Mouse (Mus musculus): ENCODE measurements around the gene Gm20498. TPM values are rescaled to one million over a fixed set of nuclear protein-coding genes. Genes with fewer than 3 reads are reported as not detected.
A peak's percentile ranks its signal among the peaks of the same experiment; 100 is the strongest.
"Not testable (repeated sequence)": the region's sequence is repeated elsewhere in the genome, so short reads cannot be mapped to it uniquely, and the experiment has no call there.

Gm20498 gene
- 25.8 and 27.8 TPM in 2 replicates for polyA plus RNA-seq (2015; fragmentation: Nextera tagmentation; extraction: Ambion mirVana)

- Histone ChIP-seq H3K4me2 (peak within 1 kb of the TSS; percentile 75), H3K4me3 (peak within 1 kb of the TSS; percentile 86), H3K27ac (peak within 1 kb of the TSS; percentile 68), H3K9me3 (replicated peaks) (no peaks in the 10 kb centered on the region), H3K4me1 (peaks cover 12% of the 10 kb centered on the region), H3K9ac (peak within 1 kb of the TSS; percentile 80), H3K27me3 (no peaks in the 10 kb centered on the region), H3K36me3 (ENCODE audit: poor library complexity, severe bottlenecking) (no peaks in the 10 kb centered on the region)
- under 1% methylated on average over 46 of the region's 46 CpGs for whole genome bisulfite sequencing
- peak; percentile 98 for ATAC-seq
These were observed at the start of gene Gm20498, which contains the start of gene Synj2bp for GRCm38 (mm10) chr12:81532316-81533028. Gene Gm20498 (minus strand): TSS chr12:81532905. Gene Synj2bp (minus strand): TSS chr12:81532911.

- Histone ChIP-seq H3K9me3 (replicated peaks) (no peaks in the 10 kb centered on the region), H3K4me2 (no peak within 1 kb of the TSS), H3K4me3 (no peak within 1 kb of the TSS), H3K27ac (no peak within 1 kb of the TSS), H3K27me3 (no peaks in the 10 kb centered on the region), H3K36me3 (ENCODE audit: poor library complexity, severe bottlenecking) (peaks cover 26% of the 10 kb centered on the region), H3K9ac (no peak within 1 kb of the TSS), H3K4me1 (no peaks in the 10 kb centered on the region)
- 83% methylated on average over 1 of the region's 1 CpGs for WGBS
- ATAC-seq, result no peak
These were observed 35.7 kb upstream of the Gm20498 start, which contains the start of gene Adam21 for GRCm38 (mm10) chr12:81568374-81568773. Gene Adam21 (minus strand): TSS chr12:81568474.

- ATAC-seq, result no peak
These were observed 35.2 kb upstream of the Gm20498 start for GRCm38 (mm10) chr12:81567931-81568330.

GRCm38 (mm10) chr12:81564173-81564572, 31.5 kb upstream of the Gm20498 start:
- Histone ChIP-seq H3K4me1 (no peaks in the 10 kb centered on the region), H3K27ac (no peak overlapping the region), H3K4me3 (no peak overlapping the region), H3K36me3 (ENCODE audit: poor library complexity, severe bottlenecking) (no peaks in the 10 kb centered on the region), H3K27me3 (no peaks in the 10 kb centered on the region), H3K9me3 (replicated peaks) (no peaks in the 10 kb centered on the region), H3K9ac (no peak overlapping the region), H3K4me2 (no peak overlapping the region)
- WGBS, result 95% methylated on average over 3 of the region's 3 CpGs
- ATAC-seq, result no peak

More at GRCm38 (mm10) chr12:81567931-81568330, 35.2 kb upstream of the Gm20498 start:
- Histone ChIP-seq H3K27me3 (no peaks in the 10 kb centered on the region), H3K4me2 (no peak overlapping the region), H3K9ac (no peak overlapping the region), H3K4me1 (no peaks in the 10 kb centered on the region), H3K36me3 (ENCODE audit: poor library complexity, severe bottlenecking) (peaks cover 23% of the 10 kb centered on the region), H3K27ac (no peak overlapping the region), H3K4me3 (no peak overlapping the region), H3K9me3 (replicated peaks) (no peaks in the 10 kb centered on the region)
- WGBS, result 86% methylated on average over 5 of the region's 5 CpGs

- Histone ChIP-seq H3K4me1 (no peaks in the 10 kb centered on the region), H3K4me2 (no peak overlapping the region), H3K27ac (no peak overlapping the region), H3K27me3 (no peaks in the 10 kb centered on the region), H3K36me3 (ENCODE audit: poor library complexity, severe bottlenecking) (no peaks in the 10 kb centered on the region), H3K4me3 (no peak overlapping the region), H3K9me3 (replicated peaks) (no peaks in the 10 kb centered on the region), H3K9ac (no peak overlapping the region)
- no peak for ATAC-seq
- WGBS, result 91% methylated on average over 3 of the region's 3 CpGs
These were observed 16.6 kb upstream of the Gm20498 start for GRCm38 (mm10) chr12:81549286-81549685.

- 75% methylated on average over 4 of the region's 4 CpGs for WGBS
- no peak for ATAC-seq
- Histone ChIP-seq H3K27me3 (no peaks in the 10 kb centered on the region), H3K4me3 (no peak overlapping the region), H3K9ac (no peak overlapping the region), H3K27ac (no peak overlapping the region), H3K4me2 (no peak overlapping the region), H3K36me3 (ENCODE audit: poor library complexity, severe bottlenecking) (no peaks in the 10 kb centered on the region), H3K4me1 (no peaks in the 10 kb centered on the region), H3K9me3 (replicated peaks) (no peaks in the 10 kb centered on the region)
These were observed 14.5 kb upstream of the Gm20498 start for GRCm38 (mm10) chr12:81547163-81547562.

GRCm38 (mm10) chr12:81533029-81533419, 319 bp upstream of the Gm20498 start:
- Histone ChIP-seq H3K4me3 (peak overlapping the region; percentile 86), H3K4me1 (peaks cover 12% of the 10 kb centered on the region), H3K36me3 (ENCODE audit: poor library complexity, severe bottlenecking) (no peaks in the 10 kb centered on the region), H3K9me3 (replicated peaks) (no peaks in the 10 kb centered on the region), H3K4me2 (peak overlapping the region; percentile 75), H3K9ac (peak overlapping the region; percentile 80), H3K27ac (peak overlapping the region; percentile 68), H3K27me3 (no peaks in the 10 kb centered on the region)
- ATAC-seq, result no peak; the same call in 1 of the 2 replicates
- WGBS, result 35% methylated on average over 4 of the region's 4 CpGs

GRCm38 (mm10) chr12:81530587-81530986, 2.1 kb downstream of the Gm20498 start:
- not testable (repeated sequence) for H3K4me2 ChIP-seq; H3K36me3 ChIP-seq (ENCODE audit: poor library complexity, severe bottlenecking); ATAC-seq; H3K4me3 ChIP-seq; H3K27me3 ChIP-seq; H3K27ac ChIP-seq; H3K9me3 ChIP-seq (replicated peaks); H3K9ac ChIP-seq
- WGBS, result 71% methylated on average over 8 of the region's 8 CpGs
- H3K4me1 ChIP-seq, result peaks cover 12% of the 10 kb centered on the region

- peaks cover 13% of the 10 kb centered on the region for H3K36me3 ChIP-seq (ENCODE audit: poor library complexity, severe bottlenecking)
- H3K4me2 ChIP-seq; H3K27me3 ChIP-seq; H3K4me3 ChIP-seq; H3K4me1 ChIP-seq; H3K9me3 ChIP-seq (replicated peaks); ATAC-seq; H3K27ac ChIP-seq; H3K9ac ChIP-seq: not testable (repeated sequence)
- 97% methylated on average over 9 of the region's 9 CpGs for WGBS
These were observed 35.8 kb downstream of the Gm20498 start for GRCm38 (mm10) chr12:81496906-81497305.

GRCm38 (mm10) chr12:81490491-81490890, 42.2 kb downstream of the Gm20498 start:
- Histone ChIP-seq H3K4me2 (no peak overlapping the region), H3K9ac (no peak overlapping the region), H3K9me3 (replicated peaks) (no peaks in the 10 kb centered on the region), H3K4me1 (no peaks in the 10 kb centered on the region), H3K4me3 (no peak overlapping the region), H3K27ac (no peak overlapping the region), H3K27me3 (no peaks in the 10 kb centered on the region), H3K36me3 (ENCODE audit: poor library complexity, severe bottlenecking) (peaks cover 3% of the 10 kb centered on the region; the same call in 1 of the 2 replicates)
- no peak for ATAC-seq
- WGBS, result 96% methylated on average over 5 of the region's 5 CpGs

GRCm38 (mm10) chr12:81485311-81485710, 47.4 kb downstream of the Gm20498 start:
- H3K27ac ChIP-seq, result no peak overlapping the region
- peak overlapping the region; percentile 59 for H3K4me2 ChIP-seq
- H3K4me1 ChIP-seq, result 0 out of 2 replicates have a peak, but pooled peaks cover 3% of the 10 kb centered on the region
- H3K4me3 ChIP-seq, result peak overlapping the region; percentile 68
- no peaks in the 10 kb centered on the region for H3K36me3 ChIP-seq (ENCODE audit: poor library complexity, severe bottlenecking)
- H3K27me3 ChIP-seq, result no peaks in the 10 kb centered on the region
- peak; percentile 39; the same call in 1 of the 2 replicates for ATAC-seq
- 46% methylated on average over 6 of the region's 6 CpGs for WGBS
- peak overlapping the region; percentile 72 for H3K9ac ChIP-seq
- H3K9me3 ChIP-seq (replicated peaks), result no peaks in the 10 kb centered on the region

GRCm38 (mm10) chr12:81484727-81485191, 47.9 kb downstream of the Gm20498 start, which contains the start of gene Cox16:
Gene Cox16 (minus strand): TSS chr12:81485127.
- peak; percentile 99 for ATAC-seq
- no peaks in the 10 kb centered on the region for H3K9me3 ChIP-seq (replicated peaks)
- peak within 1 kb of the TSS; percentile 59 for H3K4me2 ChIP-seq
- H3K4me1 ChIP-seq, result 0 out of 2 replicates have a peak, but pooled peaks cover 3% of the 10 kb centered on the region
- WGBS, result under 1% methylated on average over 31 of the region's 31 CpGs
- no peaks in the 10 kb centered on the region for H3K27me3 ChIP-seq
- peak within 1 kb of the TSS; percentile 68 for H3K4me3 ChIP-seq
- peak within 1 kb of the TSS; percentile 72 for H3K9ac ChIP-seq
- peak within 1 kb of the TSS; percentile 91 for H3K27ac ChIP-seq
- no peaks in the 10 kb centered on the region for H3K36me3 ChIP-seq (ENCODE audit: poor library complexity, severe bottlenecking)
